Mouse (Mus musculus): ENCODE results near the gene Ppp1r2. TPM values are rescaled to one million over a fixed set of nuclear protein-coding genes. Genes with fewer than 3 reads are reported as not detected.
A peak's percentile ranks its signal among the peaks of the same experiment; 100 is the strongest.

The Ppp1r2 gene
- polyA plus RNA-seq, 2 experiments: 40.5 to 77.7 TPM

DNA sequence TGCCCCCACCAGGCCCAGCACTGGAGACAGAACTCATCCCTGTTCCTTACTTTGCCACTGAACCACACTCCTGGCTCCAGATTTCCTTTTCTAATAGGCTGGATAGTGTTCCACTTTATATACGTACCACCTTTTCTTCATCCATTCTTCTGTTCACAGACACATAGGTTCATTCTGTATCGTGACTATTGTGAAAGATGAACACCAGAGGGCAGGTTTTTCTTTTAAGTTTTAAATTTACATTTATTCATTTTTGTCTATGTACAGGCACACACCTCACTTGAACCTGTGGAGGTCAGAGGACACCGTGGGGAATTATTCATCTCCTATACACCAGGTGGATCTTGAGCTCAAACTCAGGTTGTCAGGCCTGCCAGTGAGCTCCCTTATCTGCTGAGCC lies 31.0 kb downstream of the Ppp1r2 start:
- H3K4me3 ChIP-seq (replicated peaks; ENCODE audit: low read length): no peak overlapping the region
- ATAC-seq (ENCODE audit: low FRiP score, low read depth): no peak
- WGBS: 76% methylated on average over 3 of the region's 3 CpGs
- peak; percentile 40 for DNase-seq (ENCODE audit: low spot score)
- H3K4me2 ChIP-seq (replicated peaks; ENCODE audit: low read depth, low read length, severe bottlenecking): no peak overlapping the region
- no peak overlapping the region for H3K27ac ChIP-seq (replicated peaks; ENCODE audit: low read depth, low read length)
- no peak overlapping the region for H3K9ac ChIP-seq (ENCODE audit: low read depth, low read length, severe bottlenecking)
- H3K27me3 ChIP-seq (ENCODE audit: control insufficient read depth, insufficient read depth, low read length): no peaks in the 10 kb centered on the region
- no peak for TF ChIP-seq POLR2A (IDR thresholded peaks at IDR 0.05; ENCODE audit: borderline replicate concordance, extremely low read depth, insufficient read depth, insufficient read length)
- no peaks in the 10 kb centered on the region for H3K36me3 ChIP-seq (ENCODE audit: control insufficient read depth, insufficient read depth, low read length)
- no peaks in the 10 kb centered on the region for H3K4me1 ChIP-seq (ENCODE audit: control insufficient read depth, insufficient read depth, low read length)
- no peaks in the 10 kb centered on the region for H3K9me3 ChIP-seq (ENCODE audit: control insufficient read depth, low read length)

DNA sequence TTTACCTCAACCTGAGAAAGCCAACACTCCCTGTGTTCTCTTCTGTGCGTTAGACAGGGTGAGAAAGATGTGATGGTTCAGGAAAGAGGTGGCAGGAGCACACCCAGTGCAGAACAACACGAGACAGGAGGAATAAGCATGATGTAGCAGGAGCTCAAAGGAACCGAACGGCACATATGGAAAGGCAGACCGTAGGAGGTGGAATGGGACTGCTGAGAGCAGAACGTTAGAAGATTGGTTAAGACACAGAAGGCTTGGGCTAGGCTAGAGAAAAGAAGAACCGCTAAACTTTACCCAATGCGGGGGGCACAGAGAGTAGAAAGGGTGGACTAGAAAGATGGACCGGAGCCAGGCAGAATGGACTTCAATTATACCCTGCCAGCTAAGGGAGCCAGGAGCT lies 33.6 kb downstream of the Ppp1r2 start:
- Histone ChIP-seq H3K9me3 (ENCODE audit: control insufficient read depth, low read length) (no peaks in the 10 kb centered on the region), H3K27ac (replicated peaks; ENCODE audit: low read depth, low read length) (no peak overlapping the region), H3K4me1 (ENCODE audit: control insufficient read depth, insufficient read depth, low read length) (no peaks in the 10 kb centered on the region), H3K4me2 (replicated peaks; ENCODE audit: low read depth, low read length, severe bottlenecking) (no peak overlapping the region), H3K9ac (ENCODE audit: low read depth, low read length, severe bottlenecking) (no peak overlapping the region), H3K36me3 (ENCODE audit: control insufficient read depth, insufficient read depth, low read length) (no peaks in the 10 kb centered on the region), H3K27me3 (ENCODE audit: control insufficient read depth, insufficient read depth, low read length) (no peaks in the 10 kb centered on the region), H3K4me3 (replicated peaks; ENCODE audit: low read length) (no peak overlapping the region)
- ATAC-seq (ENCODE audit: low FRiP score, low read depth): no peak
- TF ChIP-seq POLR2A (IDR thresholded peaks at IDR 0.05; ENCODE audit: borderline replicate concordance, extremely low read depth, insufficient read depth, insufficient read length): no peak
- WGBS: 88% methylated on average over 9 of the region's 9 CpGs
- DNase-seq (ENCODE audit: low spot score): no peak

DNA sequence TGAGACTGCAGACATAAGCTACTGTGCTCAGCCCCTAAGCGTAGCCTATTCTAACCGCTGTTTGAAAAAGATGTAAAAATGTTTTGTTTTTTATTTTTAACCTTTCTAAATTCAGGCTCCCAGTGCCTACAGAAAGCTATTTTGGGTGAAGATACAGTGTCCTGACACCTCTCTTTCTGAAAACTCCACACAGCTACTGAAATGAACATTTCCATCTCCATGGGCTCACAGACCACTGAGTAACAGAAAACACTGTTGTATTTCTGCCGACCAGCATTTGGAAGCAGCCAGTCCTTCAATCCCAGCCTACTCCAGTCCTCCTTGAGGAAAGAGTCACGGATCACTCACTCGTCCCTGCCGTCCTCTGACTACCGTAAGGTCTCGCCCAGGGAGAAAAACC lies 34.5 kb downstream of the Ppp1r2 start:
- H3K36me3 ChIP-seq (ENCODE audit: control insufficient read depth, insufficient read depth, low read length): no peaks in the 10 kb centered on the region
- H3K4me2 ChIP-seq (replicated peaks; ENCODE audit: low read depth, low read length, severe bottlenecking): no peak overlapping the region
- no peak overlapping the region for H3K4me3 ChIP-seq (replicated peaks; ENCODE audit: low read length)
- no peaks in the 10 kb centered on the region for H3K27me3 ChIP-seq (ENCODE audit: control insufficient read depth, insufficient read depth, low read length)
- WGBS: 91% methylated on average over 8 of the region's 8 CpGs
- DNase-seq (ENCODE audit: low spot score): no peak
- no peak for TF ChIP-seq POLR2A (IDR thresholded peaks at IDR 0.05; ENCODE audit: borderline replicate concordance, extremely low read depth, insufficient read depth, insufficient read length)
- no peak overlapping the region for H3K9ac ChIP-seq (ENCODE audit: low read depth, low read length, severe bottlenecking)
- no peak overlapping the region for H3K27ac ChIP-seq (replicated peaks; ENCODE audit: low read depth, low read length)
- H3K4me1 ChIP-seq (ENCODE audit: control insufficient read depth, insufficient read depth, low read length): peaks cover 4% of the 10 kb centered on the region; the same call in 1 of the 2 replicates
- no peaks in the 10 kb centered on the region for H3K9me3 ChIP-seq (ENCODE audit: control insufficient read depth, low read length)
- ATAC-seq (ENCODE audit: low FRiP score, low read depth): no peak

DNA sequence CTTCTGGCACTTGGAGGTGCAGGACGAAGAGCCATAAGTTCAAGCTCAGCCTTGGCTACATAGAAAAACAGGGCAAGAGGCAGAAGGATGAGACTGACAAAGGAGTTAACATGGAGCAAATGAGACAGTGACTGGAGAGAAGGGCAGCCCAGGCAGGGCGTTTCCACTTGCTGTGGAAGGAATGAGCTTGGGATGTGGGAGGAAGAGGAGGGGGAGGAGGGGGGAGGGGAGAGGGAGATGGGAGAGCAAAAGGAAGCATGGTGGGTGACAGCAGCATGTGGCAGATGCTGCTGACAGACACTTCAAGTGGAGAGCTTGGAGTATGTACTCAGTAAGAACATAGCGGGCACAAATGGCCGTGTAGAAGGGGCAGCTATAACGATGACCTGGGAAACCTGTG lies 36.8 kb downstream of the Ppp1r2 start:
- Histone ChIP-seq H3K36me3 (ENCODE audit: control insufficient read depth, insufficient read depth, low read length) (no peaks in the 10 kb centered on the region), H3K27ac (replicated peaks; ENCODE audit: low read depth, low read length) (no peak overlapping the region), H3K27me3 (ENCODE audit: control insufficient read depth, insufficient read depth, low read length) (no peaks in the 10 kb centered on the region), H3K9me3 (ENCODE audit: control insufficient read depth, low read length) (no peaks in the 10 kb centered on the region), H3K4me1 (ENCODE audit: control insufficient read depth, insufficient read depth, low read length) (peaks cover 18% of the 10 kb centered on the region), H3K9ac (ENCODE audit: low read depth, low read length, severe bottlenecking) (no peak overlapping the region), H3K4me3 (replicated peaks; ENCODE audit: low read length) (no peak overlapping the region), H3K4me2 (replicated peaks; ENCODE audit: low read depth, low read length, severe bottlenecking) (no peak overlapping the region)
- TF ChIP-seq POLR2A (IDR thresholded peaks at IDR 0.05; ENCODE audit: borderline replicate concordance, extremely low read depth, insufficient read depth, insufficient read length): no peak
- no peak for ATAC-seq (ENCODE audit: low FRiP score, low read depth)
- no peak for DNase-seq (ENCODE audit: low spot score)
- 77% methylated on average over 5 of the region's 5 CpGs for WGBS

DNA sequence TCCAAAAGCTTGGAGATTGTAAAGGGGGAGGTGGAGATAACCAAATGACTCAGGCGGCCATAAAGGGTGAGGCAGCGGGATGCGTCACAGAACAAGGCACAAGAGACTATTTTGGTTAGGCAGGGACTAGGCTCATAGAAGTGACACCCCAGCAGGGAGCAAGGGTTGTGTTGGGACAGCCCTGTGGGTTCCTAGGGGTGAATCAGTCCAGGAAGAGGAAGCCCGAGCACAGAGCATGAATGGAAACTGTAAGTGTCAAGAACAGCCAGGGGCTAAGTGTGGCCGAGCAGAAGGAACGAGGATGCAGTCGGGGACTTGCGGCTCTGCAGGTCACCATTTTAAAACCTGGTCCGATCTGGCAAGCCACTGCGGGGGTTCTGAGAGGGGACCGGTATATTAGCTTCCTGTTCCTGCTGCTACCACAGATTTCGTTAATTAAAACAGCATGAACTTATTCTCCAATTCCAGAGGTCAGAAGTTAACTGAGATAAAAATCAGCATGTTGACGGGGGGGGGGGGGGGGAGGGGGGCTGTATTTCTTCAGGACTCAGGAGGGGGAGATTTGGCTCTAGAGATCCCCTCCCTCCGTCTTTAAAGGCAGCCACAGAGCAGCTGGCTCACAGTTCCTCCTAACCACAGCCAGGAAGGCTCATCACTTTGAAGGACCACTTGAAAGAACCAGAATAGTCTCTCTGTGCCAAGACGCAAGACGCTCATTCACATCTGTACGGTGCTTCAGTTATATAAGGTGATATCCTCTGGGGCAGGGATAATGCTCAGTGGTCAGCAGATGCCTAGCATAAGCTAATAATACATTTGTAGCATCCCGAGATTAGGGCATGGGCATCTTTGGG lies 39.4 kb downstream of the Ppp1r2 start:
- no peak for ATAC-seq (ENCODE audit: low FRiP score, low read depth)
- DNase-seq (ENCODE audit: low spot score): no peak
- Histone ChIP-seq H3K27me3 (ENCODE audit: control insufficient read depth, insufficient read depth, low read length) (no peaks in the 10 kb centered on the region), H3K36me3 (ENCODE audit: control insufficient read depth, insufficient read depth, low read length) (no peaks in the 10 kb centered on the region), H3K4me2 (replicated peaks; ENCODE audit: low read depth, low read length, severe bottlenecking) (peak overlapping the region; percentile 38), H3K27ac (replicated peaks; ENCODE audit: low read depth, low read length) (no peak overlapping the region), H3K4me1 (ENCODE audit: control insufficient read depth, insufficient read depth, low read length) (peaks cover 22% of the 10 kb centered on the region), H3K4me3 (replicated peaks; ENCODE audit: low read length) (no peak overlapping the region), H3K9ac (ENCODE audit: low read depth, low read length, severe bottlenecking) (no peak overlapping the region), H3K9me3 (ENCODE audit: control insufficient read depth, low read length) (no peaks in the 10 kb centered on the region)
- TF ChIP-seq POLR2A (IDR thresholded peaks at IDR 0.05; ENCODE audit: borderline replicate concordance, extremely low read depth, insufficient read depth, insufficient read length): no peak
- WGBS: 9% methylated on average over 17 of the region's 18 CpGs

Data from limb, embryonic 14.5 days (tissue).